Mouse (Mus musculus): Measurements from ENCODE around the gene Syn3. TPM values are rescaled to one million over a fixed set of nuclear protein-coding genes. Genes with fewer than 3 reads are reported as not detected.
"Not testable (repeated sequence)": the region's sequence is repeated elsewhere in the genome, so short reads cannot be mapped to it uniquely, and the experiment has no call there.

The Syn3 gene
- total RNA-seq, 2 experiments from 2014 or later = 0.26 to 0.47 TPM

DNA sequence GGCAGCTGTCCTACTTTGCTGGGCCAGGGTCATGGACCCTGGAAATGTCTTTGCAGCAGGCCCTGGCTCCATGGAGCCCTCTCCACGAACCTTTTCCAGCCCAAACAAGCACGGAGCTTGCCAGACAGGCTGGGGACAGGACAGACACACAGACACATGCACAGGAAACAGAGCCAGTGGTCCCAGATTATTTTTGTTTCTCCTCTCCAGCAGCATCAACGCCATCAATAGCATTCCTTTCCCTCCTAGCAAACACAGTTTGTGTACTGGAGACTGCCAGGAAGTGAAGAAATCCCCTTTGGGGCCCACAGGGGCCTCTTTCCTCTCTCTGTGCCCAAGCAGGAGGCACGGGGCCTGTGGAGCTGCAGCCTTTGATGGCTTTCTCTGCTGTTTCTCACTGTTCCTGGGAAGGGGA, 331.8 kb downstream of the Syn3 start:
- peak in 1 of 2 experiments; percentile 39 for DNase-seq (ENCODE audit: low spot score in 2 of 2)

DNA sequence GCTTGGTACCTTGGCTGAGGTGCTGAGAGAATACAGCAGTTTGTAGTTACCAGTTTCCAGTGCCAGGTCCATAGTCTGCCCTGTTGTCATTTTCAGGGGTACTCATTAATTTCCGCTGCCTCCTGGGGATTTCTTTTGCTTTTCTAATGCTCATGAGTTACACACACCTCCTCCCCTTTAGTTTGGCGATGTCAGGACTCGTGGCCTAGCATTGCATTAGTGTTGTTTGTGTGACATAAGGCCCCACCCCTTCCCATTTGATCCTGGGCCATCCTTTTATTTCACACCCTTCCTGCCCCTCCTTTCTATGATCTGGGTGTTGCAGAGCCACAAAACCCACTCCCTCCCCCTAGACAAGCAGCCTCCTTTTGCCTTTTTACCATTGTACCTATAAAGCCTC, 334.6 kb downstream of the Syn3 start:
- DNase-seq (ENCODE audit: low spot score in 2 of 2) = no peak

DNA sequence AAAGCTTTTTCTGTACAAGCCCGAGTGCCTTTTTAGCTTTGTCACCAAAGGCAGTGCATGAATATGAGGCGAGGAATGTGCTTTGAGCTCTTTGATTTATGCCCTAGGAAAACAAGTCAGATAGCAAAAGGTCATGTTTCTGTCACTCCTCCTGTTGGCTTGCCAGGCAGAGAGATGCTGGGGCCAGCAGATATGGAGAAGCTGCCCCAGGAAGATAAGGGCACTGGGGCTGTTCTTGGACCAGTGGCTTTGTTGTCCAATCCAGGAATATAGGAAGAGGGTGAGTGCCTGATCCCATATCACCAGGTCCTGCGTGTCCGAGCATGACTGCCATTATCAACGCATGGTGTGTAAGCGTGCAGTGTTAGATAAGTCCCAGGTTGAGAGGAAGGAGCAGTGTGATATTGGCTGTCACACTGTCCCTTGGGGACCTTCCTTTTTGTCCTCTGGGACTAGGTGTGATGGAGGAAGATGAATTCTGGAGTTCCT, 336.9 kb downstream of the Syn3 start:
- no peak for DNase-seq (ENCODE audit: low spot score in 2 of 2)

DNA sequence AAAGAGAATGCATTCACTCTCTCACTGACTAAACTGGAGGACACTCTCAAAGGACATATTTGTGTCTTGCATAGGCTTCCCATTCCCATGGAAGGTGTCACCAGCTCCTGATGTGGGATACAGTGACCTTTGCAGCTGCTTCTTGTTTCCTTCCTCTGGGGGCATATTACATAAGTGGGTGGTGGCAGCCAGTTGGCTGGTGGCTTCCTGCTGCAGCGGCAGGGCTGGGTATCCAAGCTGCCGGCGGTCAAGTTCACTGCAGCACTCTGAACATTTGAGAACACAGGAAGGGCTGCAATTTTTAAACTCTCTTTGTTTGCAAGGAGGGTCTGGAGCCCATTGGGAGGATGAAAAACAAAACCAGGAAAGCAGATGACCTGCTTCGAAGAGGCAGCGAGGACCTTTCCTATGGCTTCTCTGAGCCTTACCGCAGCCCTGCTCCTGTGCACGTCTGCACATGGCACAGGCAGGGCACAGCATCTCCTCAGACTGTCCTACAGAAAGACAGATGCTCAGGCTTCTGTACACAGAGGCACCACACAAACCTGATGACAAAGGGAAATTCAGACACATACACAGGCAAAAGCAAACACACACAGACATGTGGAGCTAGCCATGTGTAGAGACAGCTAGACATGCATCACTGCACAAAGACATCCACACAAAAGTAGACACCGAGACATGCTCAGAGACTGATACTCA, 340.3 kb downstream of the Syn3 start:
- DNase-seq (ENCODE audit: low spot score in 2 of 2) = no peak

DNA sequence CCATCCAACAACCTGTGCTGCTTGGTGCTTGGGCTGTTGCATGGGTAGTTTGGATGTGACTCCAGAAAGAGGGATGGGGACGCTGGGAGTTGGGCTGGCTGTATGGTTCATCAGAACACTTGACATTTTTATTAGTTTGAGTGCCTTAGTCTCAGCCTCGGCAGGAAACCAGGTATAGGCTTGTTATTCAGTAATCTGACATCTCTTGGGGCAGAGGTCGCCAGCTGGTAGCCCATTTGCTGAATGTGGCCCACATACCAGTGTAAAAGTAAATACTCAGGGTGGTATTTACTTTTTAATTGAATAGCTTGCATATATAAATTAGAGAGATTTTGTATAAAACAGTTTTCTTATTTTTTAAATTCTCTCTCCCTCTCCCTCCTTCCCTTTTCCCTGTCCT, 343.4 kb downstream of the Syn3 start:
- no peak for DNase-seq (ENCODE audit: low spot score in 2 of 2)

DNA sequence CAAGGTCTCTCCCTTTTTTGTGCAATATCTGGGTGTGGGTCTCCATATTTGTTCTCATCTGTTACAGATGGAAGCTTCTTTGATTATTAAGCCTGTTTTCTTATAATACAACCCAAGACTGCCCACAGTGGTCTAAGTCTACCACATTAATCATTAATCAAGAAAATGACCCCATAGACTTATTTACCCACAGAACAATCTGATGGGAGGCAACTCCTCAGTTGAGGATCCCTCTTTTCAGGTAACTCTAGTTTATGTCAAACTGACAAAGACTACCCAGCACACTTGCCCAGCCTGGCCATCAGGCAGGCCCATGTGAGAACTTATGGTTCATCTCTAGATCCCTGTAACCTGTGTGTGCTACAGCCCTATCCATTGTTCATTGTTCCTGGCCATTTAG, 345.5 kb downstream of the Syn3 start:
- DNase-seq (ENCODE audit: low spot score in 2 of 2) = no peak

DNA sequence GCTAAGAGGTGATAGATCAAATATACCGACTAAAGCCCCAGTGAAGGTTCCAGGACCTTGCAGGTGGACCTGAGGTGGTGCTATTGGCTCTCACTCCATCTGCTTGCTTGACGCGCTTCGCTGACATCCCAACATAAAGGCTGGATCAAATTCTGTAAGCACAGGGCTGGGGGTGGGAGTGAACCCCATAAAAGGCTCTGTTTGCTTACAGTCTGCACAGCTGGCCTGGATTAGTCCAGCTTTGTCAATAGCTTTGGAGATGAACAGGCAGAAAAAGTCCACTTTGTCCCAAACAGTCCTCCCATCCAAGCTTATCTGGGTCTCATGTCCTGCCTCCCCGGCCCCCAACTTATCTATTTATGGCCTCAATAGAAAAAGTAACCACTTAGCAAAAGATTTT, 347.3 kb downstream of the Syn3 start:
- no peak for DNase-seq (ENCODE audit: low spot score in 2 of 2)

DNA sequence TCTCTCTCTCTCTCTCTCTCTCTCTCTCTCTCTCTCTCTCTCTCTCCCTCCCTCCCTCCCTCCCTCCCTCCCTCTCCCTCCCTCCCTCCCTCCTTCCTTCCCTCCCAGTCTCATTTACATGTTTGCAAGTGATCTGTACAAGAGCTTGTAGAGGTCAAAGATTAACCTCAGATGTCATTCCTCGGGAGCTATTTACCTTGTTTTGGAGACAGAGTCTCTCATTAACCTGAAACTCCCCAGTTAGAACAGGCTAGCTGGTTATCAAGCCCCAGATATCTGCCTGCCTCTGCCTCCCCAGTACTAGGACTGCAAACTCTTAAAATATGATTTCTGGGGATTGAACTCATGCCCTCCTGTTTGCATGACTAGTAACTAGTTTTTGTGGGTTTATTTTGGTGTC, 348.6 kb downstream of the Syn3 start:
- no peak for DNase-seq (ENCODE audit: low spot score in 2 of 2)

DNA sequence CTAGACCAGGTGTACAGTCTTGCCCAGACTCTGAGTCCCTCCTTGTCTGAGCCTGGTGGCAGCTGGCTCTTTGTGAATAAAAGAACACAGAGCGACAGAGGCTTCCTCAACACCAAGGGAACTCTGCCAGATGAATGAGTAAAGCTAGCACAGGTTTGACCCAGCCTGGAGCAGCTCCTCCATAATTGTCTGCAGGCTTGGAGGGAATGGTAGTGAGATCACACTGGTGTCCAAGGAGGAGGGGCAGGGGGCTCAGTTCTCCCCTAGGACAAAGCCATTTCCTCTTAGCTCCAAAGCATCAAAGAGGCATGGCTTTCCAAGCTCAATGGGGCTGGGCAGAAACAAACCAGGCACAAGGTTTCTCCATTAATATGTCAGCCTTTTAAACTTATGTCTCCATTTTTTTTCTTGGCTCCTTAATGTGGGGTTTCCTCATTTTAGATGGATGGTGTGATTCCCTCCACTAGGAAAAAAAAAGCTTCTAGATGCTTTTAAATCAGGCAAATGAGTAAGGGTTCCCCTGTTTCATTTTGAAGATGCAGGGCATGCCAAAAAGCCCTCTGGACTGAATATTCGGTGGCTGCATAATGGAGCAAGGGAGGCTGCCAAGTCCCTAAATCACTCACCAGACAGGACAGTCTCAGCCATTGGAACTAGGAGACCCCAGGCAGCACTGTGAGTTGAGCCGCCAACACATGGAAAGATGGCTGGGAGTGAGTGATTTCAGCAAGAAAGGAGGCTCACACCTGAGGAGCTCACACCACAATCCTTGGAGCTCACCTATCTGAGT, 349.5 kb downstream of the Syn3 start:
- DNase-seq (ENCODE audit: low spot score in 2 of 2) = no peak

DNA sequence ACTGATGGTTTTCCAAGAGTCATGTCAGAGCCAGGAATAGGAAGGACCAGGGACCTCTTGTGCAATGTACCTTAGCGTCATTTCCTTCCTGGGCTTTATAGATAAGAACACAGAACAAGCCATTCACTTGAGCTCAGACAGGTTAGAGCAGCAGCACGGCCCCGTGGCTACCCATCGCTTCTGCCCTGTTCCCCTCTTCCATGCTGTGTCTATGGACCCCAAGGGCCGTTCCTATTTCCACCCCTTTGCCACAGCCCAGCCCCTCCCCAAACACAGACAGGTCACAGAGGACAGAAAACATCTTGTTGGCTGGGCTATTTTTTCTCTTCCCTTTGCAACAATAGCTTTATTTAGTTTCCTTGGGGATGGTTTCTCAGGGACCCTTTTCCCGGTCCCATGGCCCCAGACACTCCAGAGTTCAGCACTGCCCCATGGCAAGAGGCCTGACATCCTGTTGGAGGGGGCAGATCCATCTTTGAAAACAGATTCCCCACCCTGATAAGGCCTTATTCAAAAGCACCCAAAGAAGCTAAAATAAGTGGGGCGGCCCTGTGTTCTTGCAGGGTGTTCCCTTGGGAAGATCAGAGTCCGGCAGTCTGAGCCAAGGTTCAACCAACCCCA, 359.5 kb downstream of the Syn3 start:
- no peak for DNase-seq (ENCODE audit: low spot score in 2 of 2)

DNA sequence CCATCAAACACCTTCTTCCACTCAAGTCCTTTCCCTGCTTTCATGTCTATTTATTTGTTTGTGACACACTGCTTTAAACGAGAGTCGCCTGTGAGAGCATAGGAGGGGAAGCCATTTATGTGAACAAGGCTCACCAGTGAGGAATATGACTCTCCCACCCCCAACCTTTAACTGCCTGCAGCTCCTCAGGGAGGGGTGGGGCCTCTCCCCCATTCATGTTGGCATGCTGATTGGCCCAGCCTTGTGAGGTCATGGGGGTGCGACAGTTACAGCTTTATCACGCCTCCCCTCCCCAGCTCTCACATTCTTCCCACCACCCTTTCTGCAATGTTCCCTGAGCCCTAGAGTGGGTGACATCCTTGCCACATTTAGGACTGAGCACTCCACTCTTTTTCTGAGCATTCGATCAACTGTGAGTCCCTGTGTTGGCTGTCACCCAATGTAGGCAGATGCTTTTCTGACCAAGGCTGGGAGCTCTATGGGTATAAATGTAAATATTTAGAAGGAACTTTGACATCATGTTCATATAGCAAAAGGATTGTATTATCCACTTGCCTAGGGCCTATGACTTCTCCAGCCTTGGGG, 361.0 kb downstream of the Syn3 start:
- no peak for DNase-seq (ENCODE audit: low spot score in 2 of 2)

DNA sequence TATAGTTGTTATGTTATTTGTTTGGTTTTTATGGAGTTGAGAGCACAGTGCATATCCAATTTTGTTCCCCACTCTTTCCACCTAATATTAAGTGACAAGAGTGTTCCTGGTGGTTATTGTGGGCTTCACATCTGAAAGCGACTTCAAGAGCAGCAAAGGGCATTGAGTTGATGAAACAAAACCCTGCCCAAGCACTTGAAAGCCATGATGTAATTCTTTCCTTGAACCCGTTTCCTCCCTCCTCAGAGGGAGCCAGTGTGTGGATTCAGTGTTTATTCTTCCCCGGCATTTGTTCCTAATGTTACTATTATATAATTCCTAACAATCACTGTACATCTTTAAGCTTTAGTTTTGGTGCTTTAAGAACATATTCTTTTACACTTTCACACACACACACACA, 361.6 kb downstream of the Syn3 start:
- DNase-seq (ENCODE audit: low spot score in 2 of 2) = no peak

DNA sequence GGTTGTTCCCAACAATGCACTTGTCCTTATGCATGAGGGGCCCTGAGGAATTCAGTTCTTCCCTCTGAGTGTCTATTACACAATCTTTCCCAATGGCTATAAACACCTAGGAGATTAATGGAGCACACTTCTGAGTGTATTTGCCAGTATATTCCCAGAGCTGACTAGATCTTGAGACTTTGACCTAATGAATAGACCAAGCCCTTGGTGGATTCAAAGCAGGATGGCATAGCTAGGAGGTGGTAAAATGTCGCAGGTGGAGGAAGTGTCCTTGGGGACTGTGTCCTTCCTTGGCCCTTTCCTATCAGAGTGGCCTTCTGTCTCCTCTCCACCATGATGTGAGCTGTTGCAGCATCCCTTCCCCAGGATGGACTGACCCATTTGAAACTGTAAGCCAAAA, 362.4 kb downstream of the Syn3 start:
- no peak for DNase-seq (ENCODE audit: low spot score in 2 of 2)

DNA sequence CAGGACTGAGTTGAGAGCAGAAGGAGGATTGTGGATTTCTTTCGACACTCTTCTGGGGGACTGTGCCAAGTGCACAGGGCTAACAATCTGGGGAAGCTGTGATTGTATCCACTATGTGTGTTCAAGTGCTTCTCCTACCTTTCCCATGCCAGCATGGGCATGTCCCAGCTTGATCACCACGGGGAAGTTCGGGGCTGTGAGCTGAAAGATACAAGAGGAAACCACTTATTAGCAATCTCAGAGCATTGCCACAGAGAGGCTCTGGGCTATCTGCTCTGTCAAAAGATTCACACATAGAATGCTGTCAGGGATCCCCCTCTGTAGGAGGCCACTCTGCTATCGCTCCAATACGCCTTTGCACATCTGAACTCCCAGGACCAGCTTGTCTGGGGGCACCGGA, 363.8 kb downstream of the Syn3 start:
- no peak for DNase-seq (ENCODE audit: low spot score in 2 of 2)

DNA sequence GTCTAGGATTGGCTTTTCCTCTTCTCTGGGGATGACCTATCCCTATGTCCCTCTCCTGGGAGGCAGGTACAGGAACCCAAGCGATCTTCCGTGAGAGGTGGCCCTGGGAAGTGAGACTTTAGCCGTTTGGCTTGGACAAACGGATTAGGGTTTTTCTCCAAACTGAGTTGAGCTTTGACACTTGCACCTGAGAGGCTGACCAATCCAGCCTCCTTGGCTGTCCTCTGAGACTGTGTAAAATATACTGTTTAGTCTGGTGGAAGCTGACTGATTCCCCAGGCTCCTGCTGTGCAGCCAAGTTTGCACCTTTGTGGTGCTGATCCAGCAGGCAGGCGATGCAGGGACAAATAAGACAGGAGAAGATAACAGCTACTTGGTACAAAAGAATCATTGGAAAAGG, 364.4 kb downstream of the Syn3 start:
- no peak for DNase-seq (ENCODE audit: low spot score in 2 of 2)

DNA sequence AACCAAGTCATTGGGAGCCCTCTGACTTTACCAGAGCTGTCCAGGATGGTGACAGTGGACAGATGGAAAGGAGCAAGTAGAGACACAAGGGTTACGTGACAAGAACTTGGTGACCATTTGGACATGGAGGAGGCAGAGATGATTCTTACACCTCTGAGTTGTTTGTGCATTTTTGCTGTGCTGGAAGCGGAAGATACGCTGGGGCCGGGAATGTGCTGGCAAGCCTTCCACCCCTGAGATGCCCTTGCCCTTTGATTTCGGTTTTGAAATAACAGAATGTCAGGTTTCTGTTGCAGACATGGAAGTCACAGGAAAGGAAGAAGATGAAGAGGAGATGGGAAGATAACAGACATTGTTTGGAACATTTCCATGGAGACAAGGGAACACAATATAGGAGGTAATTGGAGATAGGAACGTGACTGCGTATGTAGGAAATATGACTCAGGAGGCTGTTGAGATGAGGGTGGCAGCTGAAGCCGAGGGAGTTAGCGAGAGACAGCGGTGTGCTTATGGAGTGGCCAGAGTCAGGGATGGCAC, 366.2 kb downstream of the Syn3 start:
- no peak for DNase-seq (ENCODE audit: low spot score in 2 of 2)

DNA sequence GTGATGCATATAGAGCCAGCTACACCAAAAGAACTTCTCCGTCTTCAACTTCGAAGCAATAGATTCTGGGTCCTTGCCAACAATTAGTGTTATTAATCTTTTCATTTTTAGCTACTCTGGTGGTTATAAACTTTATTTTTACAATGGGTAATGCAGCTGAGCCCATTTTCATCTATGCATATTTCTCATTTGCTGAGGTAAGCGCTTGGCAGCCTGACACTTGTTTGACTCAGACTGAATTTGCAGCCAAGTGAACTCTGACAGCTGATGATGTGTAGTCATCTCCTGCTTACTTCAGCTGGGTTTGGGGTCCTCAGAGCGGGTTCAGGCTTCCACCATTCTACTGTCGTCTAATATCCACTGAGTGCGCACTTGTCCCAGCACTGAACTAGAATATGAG, 369.6 kb downstream of the Syn3 start:
- no peak for DNase-seq (ENCODE audit: low spot score in 2 of 2)

DNA sequence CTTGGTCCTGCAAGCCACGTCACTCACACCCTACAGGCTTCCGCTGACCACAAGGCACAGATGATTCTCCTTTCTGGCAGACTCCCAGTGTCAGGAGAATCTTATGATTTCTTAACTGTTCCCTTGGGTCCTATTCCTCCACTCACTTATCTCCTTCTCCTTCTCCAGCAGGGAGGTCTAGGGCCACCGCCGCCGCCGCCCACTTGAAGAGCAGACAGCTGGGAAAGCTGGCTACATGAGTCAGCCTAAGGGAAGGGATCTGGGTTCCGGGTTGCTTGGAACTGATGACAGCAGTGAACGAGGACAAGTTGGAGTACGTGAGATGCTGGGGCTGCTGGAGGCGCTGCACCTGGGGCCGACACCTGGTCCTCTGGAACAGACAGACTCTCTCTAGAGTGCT, 372.2 kb downstream of the Syn3 start:
- peak in 1 of 2 experiments; percentile 30 for DNase-seq (ENCODE audit: low spot score in 2 of 2)

DNA sequence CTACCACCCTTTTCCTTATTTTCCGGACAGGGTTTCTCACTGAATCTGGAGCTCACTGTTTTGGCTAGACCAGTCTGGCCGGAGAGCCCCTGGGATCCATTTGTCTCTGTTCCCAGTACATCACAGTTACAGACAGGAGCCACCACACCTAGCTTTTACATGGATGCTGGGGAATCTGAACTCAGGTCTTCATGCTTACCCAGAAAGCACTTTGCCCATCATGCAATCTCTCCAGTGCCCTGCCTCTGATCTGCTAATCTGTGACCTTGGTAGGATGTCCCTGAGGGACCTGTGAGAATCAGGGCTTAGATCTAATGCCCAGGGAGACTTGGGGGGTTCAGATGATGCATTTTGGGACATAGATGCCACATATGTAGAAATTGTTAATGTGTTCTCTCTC, 373.3 kb downstream of the Syn3 start:
- no peak for DNase-seq (ENCODE audit: low spot score in 2 of 2)

DNA sequence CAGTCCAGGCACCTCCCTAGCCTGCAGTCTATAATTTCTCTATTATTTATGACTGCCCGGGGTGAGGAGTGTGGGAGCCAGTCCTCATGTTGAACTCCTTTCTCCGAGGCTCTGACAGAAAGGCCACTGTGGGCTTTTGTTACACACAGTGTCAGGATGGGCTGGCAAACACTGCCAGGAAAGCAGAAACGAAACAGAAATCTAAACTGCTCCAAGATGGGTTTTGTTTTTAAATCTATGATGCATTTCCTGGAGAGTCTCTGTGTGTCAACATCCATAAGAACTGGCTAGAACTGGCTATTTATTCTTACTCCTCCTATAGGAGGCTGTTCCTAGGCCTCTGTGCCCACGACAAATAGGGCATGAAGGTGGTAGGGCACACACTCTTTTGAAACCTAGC, 374.6 kb downstream of the Syn3 start:
- no peak for DNase-seq (ENCODE audit: low spot score in 2 of 2)

DNA sequence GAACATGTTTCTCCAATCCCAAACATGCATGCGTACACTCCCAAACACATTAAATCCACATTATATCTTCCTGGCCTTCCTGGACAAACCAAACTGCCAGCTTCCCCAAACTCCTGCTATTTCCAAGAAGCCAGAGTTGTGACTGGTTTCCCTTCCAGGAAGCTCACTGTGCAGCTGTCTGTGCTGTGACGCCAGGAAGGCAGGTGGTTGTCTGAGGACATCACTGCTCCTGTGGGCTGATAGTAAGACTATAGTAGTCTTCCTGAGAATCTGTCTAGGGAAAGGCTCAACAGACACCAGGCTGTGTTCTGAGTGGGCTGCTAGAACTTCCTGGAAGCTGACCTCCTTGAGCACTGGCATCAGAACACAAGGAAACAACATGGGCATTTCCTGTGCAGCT, 375.5 kb downstream of the Syn3 start:
- DNase-seq (ENCODE audit: low spot score in 2 of 2) = no peak

DNA sequence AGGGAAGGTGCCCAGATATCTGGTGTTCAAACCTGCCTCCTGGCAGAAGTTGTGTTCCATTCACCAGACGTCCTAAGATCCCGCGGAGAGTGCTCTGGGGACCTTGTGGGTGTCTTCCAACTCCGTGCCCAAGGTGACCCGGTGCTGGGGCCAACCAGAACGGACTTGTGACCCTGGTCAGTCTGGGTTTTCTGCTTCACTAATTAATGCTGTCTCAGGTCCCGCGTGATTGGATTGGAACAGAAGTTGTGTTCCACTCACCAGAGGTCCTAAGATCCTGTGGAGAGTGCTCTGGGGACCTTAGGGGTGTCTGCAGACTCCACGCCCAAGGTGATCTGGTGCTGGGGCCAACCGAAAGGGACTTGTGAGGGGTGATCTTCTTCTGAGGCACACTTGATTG, 376.2 kb downstream of the Syn3 start:
- DNase-seq (ENCODE audit: low spot score in 2 of 2) = not testable (repeated sequence)
